Mouse (Mus musculus) forebrain, embryonic 11.5 days (tissue): Measurements from ENCODE around the gene Tmem86b. TPM values are rescaled to one million over a fixed set of nuclear protein-coding genes. Genes with fewer than 3 reads are reported as not detected.
"Not testable (repeated sequence)": the region's sequence is repeated elsewhere in the genome, so short reads cannot be mapped to it uniquely, and the experiment has no call there.

Experiments used
- ATAC-seq: fragments of 200-750 bp; cut with Nextera tagmentation; replicated peaks from 2 replicates; pipeline ENCODE4 v1.8.0; 2017; ENCODE audit warnings: moderate TSS enrichment; ENCODE audit not compliant: low FRiP score
- DNase-seq: peaks from one replicate; pipeline ENCODE4 v3.0.0-alpha.2; 2017; ENCODE audit warnings: low spot score
- H3K27ac ChIP-seq: fragments of 300-500 bp; sonication (generic); 2 replicates; pipeline ENCODE4 v1.5.1; 2014; ENCODE audit warnings: low read depth, low read length
- H3K27me3 ChIP-seq: fragments of 300-500 bp; sonication (generic); 2 replicates; pipeline ENCODE4 v1.6.1; 2014; ENCODE audit warnings: mild to moderate bottlenecking, low read length, mixed read lengths; ENCODE audit not compliant: control insufficient read depth, insufficient read depth
- H3K36me3 ChIP-seq: fragments of 300-500 bp; sonication (generic); 2 replicates; pipeline ENCODE4 v1.6.1; 2014; ENCODE audit warnings: mild to moderate bottlenecking, low read length, moderate library complexity, mixed read lengths; ENCODE audit not compliant: control insufficient read depth, insufficient read depth
- H3K4me1 ChIP-seq: fragments of 300-500 bp; sonication (generic); replicated peaks from 2 replicates; pipeline ENCODE4 v1.6.1; 2014; ENCODE audit warnings: low read length, mixed read lengths; ENCODE audit not compliant: control insufficient read depth, insufficient read depth
- H3K4me2 ChIP-seq: fragments of 300-500 bp; sonication (generic); 2 replicates; pipeline ENCODE4 v1.6.1; 2014; ENCODE audit warnings: low read depth, mild to moderate bottlenecking, low read length, moderate library complexity, mixed read lengths; ENCODE audit not compliant: severe bottlenecking
- H3K4me3 ChIP-seq: fragments of 300-500 bp; sonication (generic); 2 replicates; pipeline ENCODE4 v1.5.1; 2014; ENCODE audit warnings: low read depth, low read length
- H3K9ac ChIP-seq: fragments of 300-500 bp; sonication (generic); 2 replicates; pipeline ENCODE4 v1.6.1; 2014; ENCODE audit warnings: low read length
- H3K9me3 ChIP-seq: fragments of 300-500 bp; sonication (generic); 2 replicates; pipeline ENCODE4 v1.6.1; 2016; ENCODE audit warnings: low read length, mixed read lengths; ENCODE audit not compliant: control insufficient read depth
- WGBS: fragments of 180-500 bp; shearing (Covaris S2); extraction: QIAGEN DNeasy Blood & Tissue Kit; methylation state at CpG from one replicate; pipeline ENCODE4 v1.1.7; 2014; 5-methylcytosine and 5-hydroxymethylcytosine counted together
- microRNA-seq: library from miRNA; unstranded; fragments of <30 nt; microRNA quantifications from one replicate; pipeline ENCODE4, GENCODE M21; 2016; ENCODE audit not compliant: insufficient number of aligned reads
- polyA plus RNA-seq: library from polyadenylated mRNA; unstranded; fragments of >200 nt; fragmentation: Nextera tagmentation; extraction: Ambion mirVana; gene quantifications from 2 replicates; pipeline ENCODE4 v1.2.1, GENCODE M21; 2014

Tmem86b gene
- polyA plus RNA-seq, 1 experiment from 2014 or later: 2.3 TPM

DNA sequence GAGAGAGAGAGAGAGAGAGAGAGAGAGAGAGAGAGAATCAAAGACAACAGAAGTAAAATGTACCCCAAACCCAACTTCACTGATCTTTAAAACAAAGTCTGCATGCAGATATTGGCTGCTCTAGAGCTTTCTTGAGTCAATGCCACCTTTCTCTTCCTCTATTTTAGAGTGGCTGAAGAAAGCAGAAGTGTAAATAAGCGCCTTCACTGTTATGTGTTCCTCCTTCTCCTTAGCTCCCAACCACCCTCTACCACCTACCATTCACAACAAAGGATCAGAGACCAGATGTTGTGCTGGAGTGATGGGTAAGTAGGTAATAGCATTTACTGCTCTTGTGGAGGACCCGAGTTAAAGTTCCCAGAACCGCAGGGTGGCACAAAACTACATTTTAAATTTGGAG, 49.7 kb downstream of the Tmem86b start:
- not testable (repeated sequence) for DNase-seq, H3K27ac ChIP-seq, H3K36me3 ChIP-seq, H3K4me2 ChIP-seq, H3K27me3 ChIP-seq, H3K4me1 ChIP-seq, H3K4me3 ChIP-seq, H3K9ac ChIP-seq, H3K9me3 ChIP-seq, ATAC-seq
- WGBS: 73% methylated on average over 3 of the region's 3 CpGs

Small RNA genes lying within 50 kb of the gene (microRNA-seq; reads per million reads assigned to microRNA genes)
- not detected for gene Gm23577

Other genes with a start within 250 kb of the Tmem86b start
- gene Gp6, start 233.7 kb downstream of the Tmem86b start, polyA plus RNA-seq: 0.28 and 1.0 TPM in 2 replicates
- 28.4 and 31.0 TPM in 2 replicates for gene Rdh13, start 185.8 kb downstream of the Tmem86b start, polyA plus RNA-seq
- gene Eps8l1, start 170.7 kb downstream of the Tmem86b start, polyA plus RNA-seq: 3.3 and 3.8 TPM in 2 replicates
- 46.8 and 48.6 TPM in 2 replicates for gene Ppp1r12c, start 129.7 kb downstream of the Tmem86b start, polyA plus RNA-seq
- gene Tnnt1, start 115.0 kb downstream of the Tmem86b start, polyA plus RNA-seq: 4.2 and 5.6 TPM in 2 replicates
- 1.8 and 2.4 TPM in 2 replicates for gene Tnni3, start 107.2 kb downstream of the Tmem86b start, polyA plus RNA-seq
- gene Dnaaf3, start 99.0 kb downstream of the Tmem86b start, polyA plus RNA-seq: 1.4 and 2.0 TPM in 2 replicates
- 13.5 and 15.3 TPM in 2 replicates for gene Syt5, start 83.9 kb downstream of the Tmem86b start, polyA plus RNA-seq
- not detected in 2 replicates for gene Ptprh, start 27.4 kb downstream of the Tmem86b start, polyA plus RNA-seq
- gene Ppp6r1, start 27.6 kb upstream of the Tmem86b start, polyA plus RNA-seq: 6.6 and 7.1 TPM in 2 replicates
- gene Hspbp1, start 53.6 kb upstream of the Tmem86b start, polyA plus RNA-seq: 115 TPM in 2 replicates
- gene Brsk1, start 59.2 kb upstream of the Tmem86b start, polyA plus RNA-seq: 2.8 and 3.1 TPM in 2 replicates
- 0.13 and 0.19 TPM in 2 replicates for gene Tmem150b, start 93.8 kb upstream of the Tmem86b start, polyA plus RNA-seq
- gene Kmt5c, start 108.7 kb upstream of the Tmem86b start, polyA plus RNA-seq: 88.1 and 89.4 TPM in 2 replicates
- 29.9 and 33.7 TPM in 2 replicates for gene Cox6b2, start 121.7 kb upstream of the Tmem86b start, polyA plus RNA-seq
- gene Fam71e2, start 139.9 kb upstream of the Tmem86b start, polyA plus RNA-seq: not detected in 2 replicates
- 0.19 TPM in 1 of 2 replicates, not detected in the other for gene Il11, start 151.4 kb upstream of the Tmem86b start, polyA plus RNA-seq
- not detected in 2 replicates for gene Tmem190, start 151.5 kb upstream of the Tmem86b start, polyA plus RNA-seq
- gene Tmem238, start 158.2 kb upstream of the Tmem86b start, polyA plus RNA-seq: 1.6 and 2.6 TPM in 2 replicates
- gene Rpl28, start 161.5 kb upstream of the Tmem86b start, polyA plus RNA-seq: 203 and 220 TPM in 2 replicates
- gene Ube2s, start 181.2 kb upstream of the Tmem86b start, polyA plus RNA-seq: 476 and 526 TPM in 2 replicates
- gene Shisa7, start 213.3 kb upstream of the Tmem86b start, polyA plus RNA-seq: 2.2 and 3.0 TPM in 2 replicates
- 2.0 and 3.2 TPM in 2 replicates for gene Isoc2b, start 238.8 kb upstream of the Tmem86b start, polyA plus RNA-seq
- gene Isoc2a, start 245.7 kb upstream of the Tmem86b start, polyA plus RNA-seq: 0.69 and 0.75 TPM in 2 replicates